Mouse (Mus musculus): ENCODE measurements around the gene Ebp.

Ebp gene

GRCm38 (mm10) chrX:8192126-8192639 lies 1.1 kb downstream of the Ebp start:
- no peak for DNase-seq (ENCODE audit: low read depth, low spot score)

- no peak for DNase-seq (ENCODE audit: low read depth, low spot score)
Measured at GRCm38 (mm10) chrX:8182871-8183540, 10.3 kb downstream of the Ebp start.

DNA sequence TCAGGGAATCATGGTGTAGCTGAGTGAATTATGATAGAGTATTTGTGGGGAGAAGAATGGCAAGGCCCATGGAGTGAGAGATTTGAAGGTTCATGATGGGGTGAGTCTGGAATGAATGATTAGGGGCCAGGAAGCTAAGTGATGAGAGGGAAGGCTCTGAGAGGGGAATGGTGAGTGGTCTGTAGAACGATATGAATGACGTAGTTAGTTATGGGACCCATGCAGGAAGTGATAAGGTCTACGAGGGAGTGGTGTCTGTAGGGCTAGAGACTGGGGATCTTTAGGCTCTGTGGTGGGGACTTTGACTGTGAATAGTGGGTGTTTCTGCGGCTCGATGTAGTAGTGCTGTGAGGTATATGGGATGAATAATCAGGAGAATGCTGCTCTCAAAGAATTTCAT lies 13.7 kb downstream of the Ebp start:
- no peak for DNase-seq (ENCODE audit: low read depth, low spot score)

DNA sequence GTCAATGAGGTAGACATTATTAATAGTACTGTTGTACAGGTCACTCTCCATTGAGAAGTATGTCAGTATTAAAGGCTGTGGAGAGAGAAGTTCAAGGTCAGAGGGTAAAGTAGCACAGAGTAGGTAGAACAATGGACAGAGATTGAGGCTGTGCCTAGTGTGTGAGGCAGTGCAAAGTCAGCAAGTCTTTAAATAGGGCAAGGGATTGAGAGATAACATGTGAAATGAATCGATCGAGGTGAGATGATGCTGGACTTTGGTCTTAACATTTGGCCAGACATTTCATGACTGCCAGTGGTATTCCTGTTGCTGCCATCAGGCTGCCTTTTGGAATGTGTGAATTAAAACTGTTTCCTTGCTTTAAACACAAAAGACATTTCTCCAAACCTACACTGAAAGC lies 14.4 kb downstream of the Ebp start:
- no peak for DNase-seq (ENCODE audit: low read depth, low spot score)

GRCm38 (mm10) chrX:8175504-8176385 lies 17.6 kb downstream of the Ebp start, which contains the start of gene Tbc1d25:
Tbc1d25 (minus strand) TSS chrX:8176181.
- DNase-seq (ENCODE audit: low read depth, low spot score): peak; percentile 91

DNA sequence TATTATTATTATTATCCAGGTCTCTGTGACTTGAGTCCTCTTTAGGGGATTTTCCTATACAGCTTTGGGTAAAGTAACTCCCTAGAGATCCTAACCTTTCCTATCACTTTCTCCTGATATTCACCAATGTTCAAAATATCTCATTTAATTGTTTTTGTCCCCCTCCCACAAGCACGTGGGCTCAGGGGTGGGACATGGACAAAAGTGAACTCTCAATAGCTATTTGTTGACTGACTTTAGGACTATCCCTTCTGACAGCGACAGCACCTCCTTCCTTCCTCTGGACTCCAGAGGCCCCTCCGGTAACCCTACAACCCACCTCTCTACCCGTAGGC lies 18.2 kb downstream of the Ebp start:
- DNase-seq (ENCODE audit: low read depth, low spot score): no peak

GRCm38 (mm10) chrX:8167716-8168647 lies 25.3 kb downstream of the Ebp start:
- DNase-seq (ENCODE audit: low read depth, low spot score): no peak

- DNase-seq (ENCODE audit: low read depth, low spot score): no peak
Measured at GRCm38 (mm10) chrX:8164471-8164870, 28.8 kb downstream of the Ebp start.

- DNase-seq (ENCODE audit: low read depth, low spot score): no peak
Measured at GRCm38 (mm10) chrX:8163076-8163475, 30.2 kb downstream of the Ebp start.

DNA sequence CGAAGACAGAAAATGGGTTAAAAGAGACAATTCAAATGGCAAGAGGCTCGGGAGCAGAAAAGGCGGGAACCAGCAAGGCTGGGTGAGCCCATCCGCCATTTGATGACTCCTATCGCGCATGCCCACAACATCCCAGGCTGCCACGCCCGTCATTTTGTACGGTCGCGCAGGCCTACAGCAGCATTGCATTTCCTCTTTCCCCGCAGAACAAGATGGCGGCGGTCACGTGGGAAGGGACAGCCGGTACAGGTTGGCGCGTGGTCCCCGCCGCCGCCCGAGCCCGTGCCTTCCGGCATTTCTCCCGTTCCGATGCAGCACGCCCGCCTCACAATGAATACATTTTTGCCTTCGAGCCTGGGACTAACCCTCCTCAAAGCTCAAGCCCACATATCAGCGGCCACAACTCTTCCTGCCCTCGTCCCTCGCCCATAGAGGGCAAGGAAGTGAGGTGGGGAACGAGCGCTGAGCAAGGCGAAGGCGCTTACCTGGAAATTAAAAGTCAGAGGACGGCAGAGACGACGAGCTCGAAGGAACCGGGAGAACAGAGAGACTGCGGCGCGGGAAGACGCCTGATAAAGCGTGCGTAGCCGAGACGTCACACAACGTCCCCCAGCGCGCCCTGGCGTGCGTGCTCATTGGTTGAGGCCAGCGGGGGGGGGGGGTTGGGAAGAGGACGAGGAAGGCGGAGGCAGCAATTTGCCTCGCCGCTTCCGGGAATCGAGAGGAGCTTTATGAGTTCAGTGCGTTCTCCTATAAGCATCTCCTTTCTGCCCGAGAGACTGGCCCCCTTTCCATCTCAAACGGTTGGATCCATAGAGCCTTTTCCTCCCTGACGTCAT lies 47.9 kb downstream of the Ebp start, which contains the start of gene Rbm3:
Gene Rbm3 (minus strand): TSS at position 728 of the 839 bp plus-strand sequence.
- DNase-seq (ENCODE audit: low read depth, low spot score): peak; percentile 89

GRCm38 (mm10) chrX:8143750-8144149 lies 49.6 kb downstream of the Ebp start:
- DNase-seq (ENCODE audit: low read depth, low spot score): no peak

DNA sequence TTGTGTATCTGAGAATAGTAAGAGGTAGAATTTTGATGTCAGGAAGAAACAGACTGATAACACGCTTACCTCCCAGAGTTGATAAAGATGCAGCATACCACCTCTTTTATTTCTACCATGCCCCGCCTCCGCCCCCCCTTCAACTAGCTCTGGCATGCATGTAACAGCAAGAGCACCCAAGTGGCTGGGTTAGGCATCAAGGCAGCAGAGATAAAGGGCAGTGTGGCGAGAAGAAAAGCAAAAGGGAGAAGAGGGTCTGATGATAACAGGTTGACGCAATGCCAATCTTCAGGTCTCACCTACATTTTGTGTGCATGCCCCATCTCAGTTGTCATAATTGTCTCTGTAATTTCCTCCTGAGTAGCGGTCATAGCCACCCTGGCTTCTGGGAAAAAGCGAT lies 50.4 kb downstream of the Ebp start:
- no peak for DNase-seq (ENCODE audit: low read depth, low spot score)

- no peak for DNase-seq (ENCODE audit: low read depth, low spot score)
Measured at GRCm38 (mm10) chrX:8141058-8141457, 52.3 kb downstream of the Ebp start.

- DNase-seq (ENCODE audit: low read depth, low spot score): no peak
Measured at GRCm38 (mm10) chrX:8140446-8140845, 52.9 kb downstream of the Ebp start.

GRCm38 (mm10) chrX:8139480-8139879 lies 53.8 kb downstream of the Ebp start:
- DNase-seq (ENCODE audit: low read depth, low spot score): no peak

DNA sequence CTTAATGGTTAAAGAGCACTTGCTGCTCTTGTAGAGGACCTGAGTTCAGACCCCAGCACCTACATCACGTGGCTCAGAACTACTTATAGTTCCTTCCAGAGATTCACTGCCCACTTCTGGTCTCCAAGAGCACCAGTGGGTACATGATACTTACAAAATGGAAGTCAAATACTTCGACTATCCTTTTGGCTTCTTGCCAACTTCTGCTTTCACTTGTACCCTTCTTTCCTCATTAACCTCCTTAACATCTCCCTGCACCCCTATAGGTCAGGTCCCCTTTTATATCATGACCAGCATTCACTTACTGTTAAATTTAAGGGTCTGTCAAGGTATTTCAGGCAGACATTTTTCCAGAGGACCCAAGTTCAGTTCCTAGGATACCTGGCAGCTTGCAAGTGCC lies 57.4 kb downstream of the Ebp start:
- DNase-seq (ENCODE audit: low read depth, low spot score): peak; percentile 59

All from A20 (cell line).